Mouse (Mus musculus) C2C12 (cell line): Measurements from ENCODE around the gene Slc8b1.

Experiments used
- CEBPB ChIP-seq: IDR thresholded peaks from one replicate; pipeline ENCODE4 v1.6.1; 2011; ENCODE audit warnings: low read depth, mild to moderate bottlenecking, control low read depth, moderate library complexity
- CTCF ChIP-seq: IDR thresholded peaks from one replicate; pipeline ENCODE4 v1.5.1; 2011; ENCODE audit not compliant: control insufficient read depth, insufficient read depth, insufficient read length
- MAX ChIP-seq: IDR thresholded peaks from one replicate; pipeline ENCODE4 v1.6.1; 2011; ENCODE audit warnings: mild to moderate bottlenecking, control low read depth
- MYOD1 ChIP-seq: IDR thresholded peaks from one replicate; pipeline ENCODE4 v1.6.1; 2011; ENCODE audit warnings: low read depth; ENCODE audit not compliant: control insufficient read depth, insufficient read length
- MYOG ChIP-seq: IDR thresholded peaks from one replicate; pipeline ENCODE4 v1.6.1; 2011; ENCODE audit not compliant: control insufficient read depth, insufficient read length; ENCODE audit errors: extremely low read depth
- USF1 ChIP-seq: IDR thresholded peaks from one replicate; pipeline ENCODE4 v1.6.1; 2011; ENCODE audit warnings: low read depth, mild to moderate bottlenecking, control low read depth, moderate library complexity

DNA sequence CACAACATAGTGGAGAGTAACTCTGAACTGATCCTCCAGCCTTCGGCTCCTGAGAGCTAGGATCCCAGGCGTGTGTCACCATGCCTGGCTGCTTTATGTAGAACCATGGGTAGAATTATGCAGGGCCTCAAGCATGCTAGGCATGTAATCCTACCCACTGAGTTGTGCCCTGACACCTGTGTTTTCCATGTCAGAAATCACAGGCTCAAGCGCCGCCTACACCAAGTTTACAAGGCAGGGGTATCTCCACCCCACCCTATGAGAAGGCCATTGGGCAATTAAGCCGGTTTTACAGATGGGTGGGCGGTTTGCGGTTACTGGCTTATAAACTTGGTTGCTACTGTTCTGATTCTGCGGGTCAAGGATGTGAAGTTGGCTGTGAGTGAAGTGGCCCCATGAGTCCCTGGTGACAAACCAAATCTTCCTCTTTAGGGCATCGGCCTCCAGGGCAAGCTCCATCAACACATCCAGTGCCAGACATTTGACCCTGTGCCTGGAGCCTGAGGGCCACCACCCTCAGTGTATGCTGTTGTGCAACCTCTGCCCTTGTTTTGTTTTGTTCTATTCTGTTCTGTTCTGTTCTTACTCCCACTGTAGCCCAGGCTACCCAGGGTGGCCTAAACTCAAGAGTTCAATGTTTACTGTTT, 3.2 kb downstream of the Slc8b1 start:
- peak; percentile 74 for TF ChIP-seq CEBPB
- TF ChIP-seq CTCF: no peak
- TF ChIP-seq USF1: no peak
- no peak for TF ChIP-seq MAX
- TF ChIP-seq MYOD1: peak; percentile 78
- no peak for TF ChIP-seq MYOG
